Mouse (Mus musculus) heart, adult 11 months (tissue): Measurements from ENCODE around the gene Gtf2ird1.
A peak's percentile ranks its signal among the peaks of the same experiment; 100 is the strongest.
"Not testable (repeated sequence)": the region's sequence is repeated elsewhere in the genome, so short reads cannot be mapped to it uniquely, and the experiment has no call there.

ENCODE experiments used
- DNase-seq: peaks from one replicate; pipeline ENCODE4 v3.0.0; 2022

Gtf2ird1 gene

GRCm38 (mm10) chr5:134341721-134342120 is 114.8 kb downstream of the Gtf2ird1 start:
- no peak for DNase-seq

- DNase-seq = no peak
Observed at GRCm38 (mm10) chr5:134341321-134341720, 115.2 kb downstream of the Gtf2ird1 start.

- DNase-seq = no peak
Observed at GRCm38 (mm10) chr5:134340101-134340522, 116.4 kb downstream of the Gtf2ird1 start.

- not testable (repeated sequence) for DNase-seq
Observed at GRCm38 (mm10) chr5:134337012-134337411, 119.5 kb downstream of the Gtf2ird1 start.

GRCm38 (mm10) chr5:134332743-134333142 is 123.8 kb downstream of the Gtf2ird1 start:
- no peak for DNase-seq

- DNase-seq = no peak
Observed at GRCm38 (mm10) chr5:134330082-134330481, 126.4 kb downstream of the Gtf2ird1 start.

GRCm38 (mm10) chr5:134329311-134329710 is 127.2 kb downstream of the Gtf2ird1 start:
- no peak for DNase-seq

GRCm38 (mm10) chr5:134328482-134329001 is 128.0 kb downstream of the Gtf2ird1 start:
- no peak for DNase-seq

GRCm38 (mm10) chr5:134325856-134326566 is 130.5 kb downstream of the Gtf2ird1 start:
- no peak for DNase-seq

GRCm38 (mm10) chr5:134323869-134324268 is 132.6 kb downstream of the Gtf2ird1 start:
- no peak for DNase-seq

GRCm38 (mm10) chr5:134323311-134323710 is 133.2 kb downstream of the Gtf2ird1 start:
- no peak for DNase-seq

- DNase-seq = no peak
Observed at GRCm38 (mm10) chr5:134322355-134322754, 134.2 kb downstream of the Gtf2ird1 start.

- no peak for DNase-seq
Observed at GRCm38 (mm10) chr5:134321699-134322098, 134.8 kb downstream of the Gtf2ird1 start.

GRCm38 (mm10) chr5:134318903-134319302 is 137.6 kb downstream of the Gtf2ird1 start:
- no peak for DNase-seq

- peak; percentile 81 for DNase-seq
Observed at GRCm38 (mm10) chr5:134316721-134317120, 139.8 kb downstream of the Gtf2ird1 start.

GRCm38 (mm10) chr5:134315623-134316350 is 140.7 kb downstream of the Gtf2ird1 start:
- peak; percentile 95 for DNase-seq

- DNase-seq = peak; percentile 100
Observed at GRCm38 (mm10) chr5:134314688-134315622, 141.6 kb downstream of the Gtf2ird1 start, which contains the start of gene Gtf2i. TSS of gene Gtf2i (minus strand) at chr5:134314760.

GRCm38 (mm10) chr5:134314068-134314674 is 142.3 kb downstream of the Gtf2ird1 start:
- DNase-seq = no peak

GRCm38 (mm10) chr5:134313451-134314067 is 143.0 kb downstream of the Gtf2ird1 start:
- peak; percentile 100 for DNase-seq

GRCm38 (mm10) chr5:134312691-134313450 is 143.6 kb downstream of the Gtf2ird1 start:
- peak; percentile 96 for DNase-seq

GRCm38 (mm10) chr5:134311894-134312411 is 144.6 kb downstream of the Gtf2ird1 start:
- no peak for DNase-seq
